Mouse (Mus musculus) brain, embryonic 14.5 days (tissue): ENCODE results near the gene Loxl1. TPM values are rescaled to one million over a fixed set of nuclear protein-coding genes. Genes with fewer than 3 reads are reported as not detected.
"Not testable (repeated sequence)": the region's sequence is repeated elsewhere in the genome, so short reads cannot be mapped to it uniquely, and the experiment has no call there.

Source experiments
- DNase-seq: peaks from one replicate; pipeline ENCODE4 v3.0.0-alpha.2; 2011; ENCODE audit warnings: low read depth
- CTCF ChIP-seq: fragments of 200-500 bp; IDR thresholded peaks from 2 replicates; pipeline ENCODE4 v1.5.1; 2012; ENCODE audit warnings: inconsistent platforms, mild to moderate bottlenecking, moderate library complexity, borderline replicate concordance; ENCODE audit not compliant: insufficient read depth, insufficient read length; ENCODE audit errors: extremely low read depth
- POLR2A ChIP-seq: fragments of 200-500 bp; IDR thresholded peaks from 2 replicates; pipeline ENCODE4 v1.6.1; 2012; ENCODE audit warnings: mild to moderate bottlenecking, inconsistent platforms, borderline replicate concordance; ENCODE audit not compliant: poor library complexity, insufficient read depth, insufficient read length, severe bottlenecking; ENCODE audit errors: extremely low read depth
- polyA plus RNA-seq: library from polyadenylated mRNA; depleted of rRNA; stranded (reverse); fragments of >200 nt; gene quantifications from 2 replicates; pipeline ENCODE4 v1.2.3, GENCODE M21; 2012

Gene Loxl1
- polyA plus RNA-seq, 1 experiment = 14.4 TPM

GRCm38 (mm10) chr9:58274626-58275025 is 38.4 kb downstream of the Loxl1 start:
- no peak for TF ChIP-seq CTCF
- TF ChIP-seq POLR2A = no peak
- no peak for DNase-seq

DNA sequence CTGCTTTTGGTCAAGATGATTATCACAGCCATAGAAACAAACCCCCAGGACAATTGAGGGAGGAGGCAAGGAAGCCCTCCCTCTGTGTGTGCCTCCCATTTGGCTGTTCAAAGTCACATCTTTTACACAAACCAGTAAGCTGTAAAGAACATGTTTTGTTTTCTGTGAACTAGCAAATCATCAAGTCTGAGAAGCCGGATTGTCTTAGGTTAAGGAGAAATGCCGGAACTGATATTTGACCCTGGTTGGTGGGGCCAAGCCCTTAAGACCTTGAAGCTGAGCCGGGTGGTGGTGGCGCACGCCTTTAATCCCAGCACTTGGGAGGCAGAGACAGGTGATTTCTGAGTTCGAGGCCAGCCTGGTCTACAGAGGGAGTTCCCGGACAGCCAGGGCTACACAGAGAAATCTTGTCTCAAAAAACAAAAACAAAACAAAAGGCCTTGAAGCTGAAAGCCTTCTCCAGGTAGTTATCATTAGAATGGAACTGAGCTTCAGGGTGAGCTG is 38.8 kb downstream of the Loxl1 start:
- no peak for DNase-seq
- TF ChIP-seq POLR2A (no peak), CTCF (no peak)

GRCm38 (mm10) chr9:58272855-58273254 is 40.1 kb downstream of the Loxl1 start:
- TF ChIP-seq POLR2A = no peak
- DNase-seq = no peak

DNA sequence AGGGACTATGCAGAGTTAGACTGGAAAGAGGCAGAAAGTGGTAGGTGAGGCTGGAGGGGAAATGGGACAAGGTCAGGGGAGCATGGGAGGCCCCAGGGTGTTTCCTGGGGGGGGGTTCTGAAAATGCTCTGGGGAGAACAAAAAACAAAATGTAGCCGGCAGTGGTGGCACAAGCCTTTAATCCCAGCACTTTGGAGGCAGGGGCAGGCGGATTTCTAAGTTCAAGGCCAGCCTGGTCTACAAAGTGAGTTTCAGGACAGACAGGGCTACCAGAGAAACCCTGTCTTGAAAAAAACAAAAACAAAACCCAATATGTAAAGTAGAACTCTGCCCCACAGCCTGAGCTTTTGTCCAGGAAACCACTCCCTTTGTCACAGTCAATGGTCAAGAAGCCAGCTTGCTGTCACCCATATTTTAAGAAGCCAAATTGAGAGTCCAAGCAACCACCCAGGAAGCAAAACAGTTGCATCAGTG is 40.9 kb downstream of the Loxl1 start:
- DNase-seq = no peak
- TF ChIP-seq POLR2A (no peak), CTCF (no peak)

DNA sequence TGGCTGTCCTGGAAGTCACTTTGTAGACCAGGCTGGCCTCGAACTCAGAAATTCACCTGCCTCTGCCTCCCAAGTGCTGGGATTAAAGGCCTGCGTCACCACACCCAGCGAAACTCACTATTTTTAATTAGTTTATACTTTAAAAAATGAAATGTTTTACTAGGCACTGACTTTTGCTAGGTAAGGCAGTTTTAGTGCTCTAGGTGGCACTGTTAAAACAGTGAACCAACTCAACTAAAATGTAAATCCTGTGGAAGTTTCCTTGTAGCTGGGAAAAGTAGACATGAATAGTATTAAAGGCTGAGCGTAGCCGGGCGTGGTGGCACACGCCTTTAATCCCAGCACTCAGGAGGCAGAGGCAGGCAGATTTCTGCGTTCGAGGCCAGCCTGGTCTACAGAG is 41.4 kb downstream of the Loxl1 start:
- not testable (repeated sequence) for DNase-seq

DNA sequence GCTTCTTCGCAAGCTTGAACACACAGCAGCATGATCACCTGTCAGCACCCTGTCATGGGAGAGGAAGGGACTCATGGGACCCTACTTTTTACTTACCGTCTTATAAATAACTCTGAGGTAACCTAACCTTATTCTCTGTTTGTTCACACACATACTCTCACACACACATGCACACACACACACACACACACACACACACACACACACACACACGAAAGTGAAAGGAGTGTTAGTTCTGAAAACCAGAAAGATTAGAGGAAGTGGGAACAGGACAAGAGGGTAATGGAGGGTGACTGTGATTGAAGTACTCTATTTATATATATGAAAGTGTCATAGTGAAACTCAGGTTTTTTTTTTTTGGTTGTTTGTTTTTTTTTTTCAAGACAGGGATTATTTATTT is 41.9 kb downstream of the Loxl1 start:
- DNase-seq = no peak
- TF ChIP-seq POLR2A (no peak), CTCF (no peak)

DNA sequence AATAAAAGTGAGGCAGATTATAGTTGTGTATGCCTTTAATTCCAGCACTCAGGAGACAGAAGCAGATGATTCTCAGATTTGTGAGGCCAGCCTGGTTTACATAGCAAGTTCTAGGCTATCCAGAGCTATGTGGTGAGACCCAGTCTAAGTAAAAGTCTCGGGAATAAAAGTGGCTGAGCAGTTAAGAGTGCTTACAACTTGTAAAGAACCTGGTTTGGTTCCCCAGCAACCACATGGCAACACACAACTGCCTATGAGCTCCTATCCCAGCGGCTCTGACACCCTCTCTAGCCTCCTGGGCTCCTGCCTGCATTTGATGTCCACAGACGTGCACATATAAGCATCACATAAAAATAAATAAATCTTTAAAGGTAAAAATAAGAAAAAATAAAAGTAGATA is 42.9 kb downstream of the Loxl1 start:
- DNase-seq = no peak
- no peak for TF ChIP-seq CTCF
- TF ChIP-seq POLR2A = no peak

DNA sequence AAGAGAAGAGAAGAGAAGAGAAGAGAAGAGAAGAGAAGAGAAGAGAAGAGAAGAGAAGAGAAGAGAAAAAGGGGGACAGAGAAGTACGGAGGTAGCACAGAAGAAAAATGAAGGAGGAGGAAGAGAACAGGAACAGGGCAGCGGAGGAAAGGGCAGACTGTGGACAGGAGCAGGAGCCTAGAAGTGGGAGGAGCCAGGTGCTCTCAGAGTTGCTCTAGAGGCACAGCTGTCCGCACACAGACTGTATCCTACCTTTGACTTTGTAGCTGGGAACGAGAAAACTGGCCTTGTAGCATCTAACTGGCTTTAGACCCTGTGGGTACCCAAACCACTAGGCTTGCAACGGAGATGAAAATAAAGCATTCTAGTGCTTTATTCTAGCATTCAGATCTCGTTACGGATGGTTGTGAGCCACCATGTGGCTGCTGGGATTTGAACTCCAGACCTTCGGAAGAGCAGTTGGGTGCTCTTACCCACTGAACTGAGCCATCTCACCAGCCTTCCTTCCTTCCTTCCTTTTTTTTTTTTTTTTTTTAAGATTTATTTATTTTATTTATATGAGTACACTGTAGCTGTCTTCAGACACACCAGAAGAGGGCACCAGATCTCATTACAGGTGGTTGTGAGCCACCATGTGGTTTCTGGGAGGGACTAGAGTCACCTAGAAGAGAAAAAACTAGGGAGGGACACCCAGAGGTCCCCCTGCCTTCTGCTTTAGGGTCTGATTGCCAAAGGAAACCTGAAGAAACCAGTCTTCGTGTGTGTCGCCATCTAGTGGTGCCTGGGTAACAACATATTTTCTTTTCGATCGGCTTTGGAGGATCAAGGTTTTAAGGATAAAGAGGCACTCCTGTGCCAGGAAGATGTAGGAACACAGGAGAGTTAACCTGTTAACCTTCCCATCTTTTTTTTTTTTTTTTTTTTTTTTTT is 44.3 kb downstream of the Loxl1 start:
- peak; percentile 85 for DNase-seq
- no peak for TF ChIP-seq POLR2A
- peak; percentile 78; the same call in 1 of the 2 replicates for TF ChIP-seq CTCF

DNA sequence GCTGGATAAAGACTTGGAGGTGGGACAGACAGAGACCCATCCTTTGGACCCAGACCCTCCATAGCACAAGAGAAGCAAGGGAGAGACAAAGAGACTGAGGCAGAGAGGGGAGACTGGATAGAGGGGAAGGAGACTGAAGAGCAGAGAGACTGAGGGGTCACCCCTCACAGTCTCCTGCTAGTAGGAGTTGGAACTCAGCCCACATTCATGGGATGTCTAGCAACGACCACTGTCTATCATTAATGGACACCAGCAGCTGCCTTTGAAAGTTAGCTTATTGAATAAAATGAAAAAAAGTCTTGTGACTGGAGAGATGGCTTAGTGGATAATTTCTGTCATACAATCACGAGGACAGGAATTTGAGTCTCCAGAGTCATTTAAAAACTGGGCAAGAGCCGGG is 45.9 kb downstream of the Loxl1 start:
- no peak for TF ChIP-seq POLR2A
- no peak for TF ChIP-seq CTCF
- no peak for DNase-seq

DNA sequence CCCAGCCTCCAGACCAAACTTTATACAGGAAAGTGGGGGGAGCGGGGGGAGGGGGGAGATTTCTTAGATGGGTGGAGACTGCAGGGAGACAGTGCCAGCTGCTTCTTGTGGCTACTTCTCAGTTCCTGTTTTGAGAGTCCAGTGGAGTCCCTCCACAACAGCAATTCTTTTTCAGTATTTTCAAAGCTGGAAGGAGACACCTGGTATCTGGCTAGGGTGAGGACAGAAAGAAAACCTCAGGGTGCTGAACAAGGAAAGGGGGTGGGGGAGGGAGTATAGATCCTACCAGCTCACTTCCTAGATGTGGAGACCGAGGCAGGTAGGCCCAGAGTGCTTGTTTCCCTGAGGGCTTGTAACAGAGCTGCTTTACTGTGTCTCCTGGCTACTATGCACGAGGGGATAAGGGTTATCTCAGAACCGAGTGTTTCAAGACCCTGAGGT is 46.4 kb downstream of the Loxl1 start:
- no peak for DNase-seq
- TF ChIP-seq POLR2A (no peak), CTCF (no peak)

DNA sequence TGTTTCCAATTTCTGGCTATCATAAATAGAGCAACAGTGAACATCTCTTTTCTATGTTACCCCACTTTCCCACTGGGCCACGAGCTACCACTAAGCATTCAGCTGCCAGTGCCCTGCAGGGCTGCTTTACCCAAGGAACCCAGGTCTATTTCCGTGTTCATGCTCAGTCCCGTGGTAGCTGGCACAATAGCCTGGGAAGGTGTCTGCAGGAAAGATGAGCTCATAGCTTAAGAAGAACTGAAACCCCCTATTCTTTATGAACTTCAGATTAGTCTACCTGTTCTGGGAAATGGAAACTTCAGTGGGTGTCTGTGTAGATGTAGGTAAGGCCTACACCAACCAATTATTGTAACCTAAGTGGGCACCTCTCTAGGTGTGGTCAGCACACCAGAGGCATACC is 47.6 kb downstream of the Loxl1 start:
- DNase-seq = no peak
- TF ChIP-seq POLR2A (no peak), CTCF (no peak)

- no peak for DNase-seq
- no peak for TF ChIP-seq POLR2A
- TF ChIP-seq CTCF = no peak
Measured at GRCm38 (mm10) chr9:58262507-58262906, 50.5 kb downstream of the Loxl1 start.
